Mouse (Mus musculus) thymus, postnatal 10 days (tissue): ENCODE results near the gene Mybph.
A peak's percentile ranks its signal among the peaks of the same experiment; 100 is the strongest.

ENCODE experiments used
- DNase-seq, 2 experiments: peaks; one replicate each; pipeline ENCODE4 v3.0.0; 2021; ENCODE audit warnings: low spot score in 2 of 2

Mybph gene

DNA sequence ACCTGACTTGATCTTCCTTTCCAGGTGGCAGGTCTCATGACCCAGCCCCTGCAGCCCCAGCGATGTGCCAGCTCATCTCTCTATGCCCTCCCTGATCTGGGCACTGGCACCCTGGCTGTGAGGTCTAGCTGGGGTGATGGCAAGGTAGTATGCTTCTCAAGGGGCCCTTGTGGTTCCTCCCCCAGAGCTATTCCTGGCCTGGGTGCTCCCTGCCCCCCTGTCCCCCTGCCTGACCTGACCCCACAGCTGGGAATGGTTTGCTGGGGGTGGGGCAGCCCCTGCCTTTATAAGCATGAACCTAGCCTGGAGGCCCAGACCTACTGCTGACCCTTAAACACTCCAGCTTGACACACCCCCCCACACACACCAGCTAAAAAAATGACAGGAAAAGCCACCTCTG, at the start of gene Mybph:
Gene Mybph, plus strand, starts transcription at position 323 of the 400 bp plus-strand sequence.
- DNase-seq, result no peak

DNA sequence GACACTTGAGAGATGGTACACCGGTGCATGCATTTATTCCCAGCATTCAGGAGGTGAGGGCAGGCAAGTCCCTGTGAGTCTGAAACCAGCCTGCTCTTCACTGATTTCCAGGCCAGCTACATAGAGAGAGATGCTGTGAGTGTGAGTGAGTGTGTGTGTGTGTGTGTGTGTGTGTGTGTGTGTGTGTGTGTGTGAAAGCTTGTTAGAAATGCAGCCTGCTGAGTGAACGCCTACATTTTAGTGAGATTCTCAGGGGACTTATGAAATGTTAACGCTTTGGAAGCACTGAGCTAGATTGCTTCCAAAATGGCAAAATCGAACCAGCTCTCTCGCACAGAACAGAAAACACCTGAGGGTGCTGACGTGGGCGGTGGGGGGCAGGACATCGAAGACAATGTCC, 47.2 kb upstream of the Mybph start:
- no peak for DNase-seq

DNA sequence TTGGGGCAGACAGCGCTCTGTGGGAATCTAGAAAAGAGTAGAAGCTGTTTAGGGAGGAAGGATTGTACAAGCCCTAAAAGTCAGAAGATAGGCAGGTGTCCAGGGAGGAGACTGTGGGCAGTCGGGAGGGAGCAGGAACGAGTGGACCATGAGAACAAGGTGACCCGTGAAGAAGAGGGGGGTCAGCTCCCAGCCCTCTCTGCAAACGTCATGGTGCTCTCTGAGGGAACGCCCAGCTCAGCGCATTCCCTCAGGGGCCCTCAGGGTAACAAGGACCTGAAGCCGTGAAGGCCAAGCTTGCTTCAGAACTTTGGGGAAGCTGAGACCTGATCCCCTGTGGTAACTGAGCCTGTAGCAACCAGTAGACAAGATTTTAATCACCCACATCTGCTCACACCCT, 43.2 kb upstream of the Mybph start:
- no peak for DNase-seq

DNA sequence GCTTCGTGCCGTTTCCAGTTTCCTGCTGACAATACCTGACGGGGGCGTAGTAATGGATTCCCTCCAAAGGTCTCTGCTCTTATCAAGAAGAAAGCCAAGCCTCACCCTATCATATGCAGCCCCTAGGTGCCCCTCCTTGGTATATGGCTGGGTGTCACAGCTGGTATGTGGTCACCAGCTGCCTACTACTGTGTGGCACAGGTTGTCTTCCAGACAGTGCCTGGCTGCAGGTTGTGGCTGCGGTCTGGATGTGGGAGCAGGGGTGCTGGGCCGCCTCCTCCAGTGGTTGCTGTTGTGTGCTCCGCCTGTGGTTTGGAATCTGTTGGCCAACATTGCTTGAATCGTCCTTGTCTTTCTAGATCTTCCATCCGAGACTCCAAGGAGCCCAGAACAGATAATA, 42.5 kb upstream of the Mybph start:
- no peak for DNase-seq

DNA sequence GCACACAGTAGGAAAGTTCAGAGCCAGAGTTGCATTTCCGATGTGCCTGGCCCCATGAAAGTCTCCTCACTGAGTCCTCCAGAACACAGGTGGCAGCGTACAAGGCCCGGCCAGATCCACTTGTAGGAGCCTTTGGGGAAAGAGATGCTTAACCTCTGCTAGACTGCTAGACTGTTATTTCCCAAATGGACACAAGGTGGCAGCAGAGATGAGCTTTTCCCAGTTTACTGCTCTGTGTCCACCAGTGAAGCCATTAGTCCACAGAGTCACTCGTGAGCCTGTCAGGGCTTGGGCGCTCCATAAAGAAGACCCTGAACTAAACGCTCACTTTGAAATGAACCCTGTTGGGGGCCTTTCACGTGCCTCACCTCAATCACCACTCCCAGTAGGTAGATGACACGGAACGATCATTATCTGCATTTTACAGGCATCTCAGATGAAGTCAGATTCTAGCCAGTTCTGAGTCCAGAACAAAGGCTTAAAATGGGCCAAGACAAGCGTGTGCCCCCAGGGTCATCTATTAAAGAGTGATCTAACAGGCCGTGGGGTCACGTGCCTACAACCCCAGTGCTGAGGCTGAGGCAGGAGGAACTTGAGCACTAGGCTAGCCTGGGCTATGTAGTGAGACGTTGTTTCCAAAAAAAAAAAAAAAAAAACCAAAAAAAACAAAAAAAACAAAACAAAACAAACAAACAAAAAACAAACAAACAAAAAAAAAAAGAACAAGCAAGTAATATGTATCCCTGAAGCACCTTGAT, 41.4 kb upstream of the Mybph start:
- peak; percentile 31 to 71 for DNase-seq

DNA sequence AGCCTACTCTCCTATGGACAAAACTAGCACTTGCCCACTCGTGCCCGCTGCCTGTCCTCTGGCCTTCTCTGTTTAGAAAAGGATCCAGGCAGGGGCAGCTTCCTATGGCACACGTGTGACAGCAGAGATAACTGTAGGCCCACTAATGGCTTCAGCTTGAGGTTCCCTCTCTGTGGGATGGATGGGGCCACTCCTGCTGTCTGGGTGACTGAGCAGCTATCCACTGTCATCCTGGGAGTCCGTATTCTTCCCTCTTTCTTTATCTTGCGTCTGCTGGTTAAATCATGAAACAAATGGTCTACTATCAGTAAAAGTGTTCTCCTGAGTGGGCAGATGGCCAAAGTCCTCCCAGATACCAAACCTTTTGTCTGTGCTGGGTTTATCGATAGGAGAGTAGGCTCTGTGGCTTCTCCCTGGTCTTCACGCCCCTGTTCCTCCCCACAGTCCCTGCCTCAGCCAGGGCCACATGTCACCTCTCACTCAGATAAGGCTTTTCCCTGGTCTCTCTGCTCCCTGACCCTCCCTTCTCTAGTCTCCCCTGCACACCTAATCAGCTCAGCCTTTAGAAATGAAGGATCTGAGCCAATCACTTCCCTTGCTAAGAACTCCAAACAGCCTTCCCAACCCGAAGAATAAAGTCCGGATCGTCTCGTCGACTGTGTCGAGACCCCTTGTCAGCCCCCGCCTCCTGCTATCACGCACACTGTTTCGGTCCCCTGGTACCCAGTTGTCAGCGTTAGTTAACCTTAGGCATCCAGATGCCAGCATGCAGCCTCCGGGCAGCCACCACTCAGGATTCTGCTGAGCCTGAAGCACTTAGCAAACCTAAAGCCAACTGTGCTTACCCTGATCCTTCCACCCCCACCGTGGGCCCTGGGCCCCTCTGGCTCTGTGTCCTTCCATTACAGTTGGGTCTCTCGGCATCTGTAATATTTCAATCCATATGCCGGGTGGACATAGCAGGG, 40.3 kb upstream of the Mybph start:
- no peak for DNase-seq

DNA sequence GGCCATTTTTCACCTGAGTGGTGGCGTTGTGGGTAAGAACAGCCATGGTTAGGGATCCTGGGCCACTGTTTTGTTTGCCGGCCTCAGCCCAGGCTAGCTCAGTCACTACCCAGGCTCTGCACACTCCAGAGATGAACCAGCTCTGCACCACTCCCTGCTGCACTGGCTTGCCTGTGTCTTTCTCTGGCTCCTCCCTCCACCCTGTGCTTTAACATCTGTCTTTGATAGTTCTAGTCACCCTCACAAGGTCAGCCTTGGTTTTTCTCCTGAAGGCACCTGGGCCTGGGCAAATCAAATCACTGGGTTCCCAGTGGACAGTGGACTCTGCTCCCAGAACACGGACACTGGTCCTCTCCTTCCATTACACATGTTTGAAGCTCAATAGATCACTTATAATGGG, 39.1 kb upstream of the Mybph start:
- DNase-seq, result no peak

DNA sequence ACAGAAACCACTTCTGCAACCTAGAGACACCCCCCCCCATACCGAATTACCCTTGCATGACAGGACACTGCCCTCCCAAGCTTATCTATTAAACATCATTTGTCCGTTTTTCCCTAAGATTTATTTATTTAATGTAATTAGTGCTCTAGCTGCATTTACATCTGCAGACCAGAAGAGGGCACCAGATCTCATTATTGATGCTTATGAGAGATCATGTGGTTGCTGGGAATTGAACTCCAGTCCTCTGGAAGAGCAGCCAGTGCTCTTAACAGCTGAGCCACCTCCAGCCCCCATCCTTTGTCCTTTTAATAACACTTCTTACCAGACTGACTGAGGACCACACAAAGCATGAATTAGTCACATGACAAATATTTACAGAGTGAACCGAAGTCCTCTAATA, 38.6 kb upstream of the Mybph start:
- DNase-seq, result no peak

DNA sequence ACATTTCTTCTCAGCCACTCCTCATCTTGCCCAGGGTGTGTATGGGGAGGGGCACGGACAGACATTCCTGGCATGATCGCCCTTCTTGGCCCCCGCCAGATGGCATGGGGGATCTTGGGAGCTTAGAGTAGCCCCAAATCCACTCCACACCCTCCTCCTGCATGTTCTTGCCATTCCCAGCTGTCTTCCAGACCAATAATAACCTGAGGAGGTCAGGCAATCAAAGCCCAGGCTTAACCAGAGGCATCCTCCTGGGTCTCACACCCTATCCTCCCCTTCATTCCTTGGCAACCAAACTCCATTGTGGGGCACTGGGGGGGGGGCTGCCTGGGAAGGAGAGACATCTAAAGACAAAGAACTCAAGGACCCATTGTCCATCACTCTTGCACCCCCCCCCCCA, 32.8 kb upstream of the Mybph start:
- no peak for DNase-seq

DNA sequence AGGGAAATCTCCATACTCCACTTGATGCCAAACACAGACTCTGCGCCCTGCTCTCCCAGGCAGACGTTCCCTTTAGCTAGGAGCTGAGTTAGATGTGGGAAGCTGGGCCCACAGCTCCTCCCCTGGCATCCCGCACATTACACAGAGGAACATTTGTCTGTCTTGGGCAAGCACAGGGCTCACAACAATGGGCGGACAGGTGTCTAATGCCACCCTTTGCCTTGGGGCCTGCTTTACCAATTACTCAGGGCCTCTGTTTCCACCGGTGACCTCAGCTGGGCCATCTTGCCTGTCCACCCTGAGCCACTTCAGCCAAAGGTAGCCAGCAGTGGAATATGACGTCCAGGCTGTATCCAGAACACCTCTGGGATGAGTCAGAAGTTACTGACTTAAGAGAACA, 31.8 kb upstream of the Mybph start:
- no peak for DNase-seq

DNA sequence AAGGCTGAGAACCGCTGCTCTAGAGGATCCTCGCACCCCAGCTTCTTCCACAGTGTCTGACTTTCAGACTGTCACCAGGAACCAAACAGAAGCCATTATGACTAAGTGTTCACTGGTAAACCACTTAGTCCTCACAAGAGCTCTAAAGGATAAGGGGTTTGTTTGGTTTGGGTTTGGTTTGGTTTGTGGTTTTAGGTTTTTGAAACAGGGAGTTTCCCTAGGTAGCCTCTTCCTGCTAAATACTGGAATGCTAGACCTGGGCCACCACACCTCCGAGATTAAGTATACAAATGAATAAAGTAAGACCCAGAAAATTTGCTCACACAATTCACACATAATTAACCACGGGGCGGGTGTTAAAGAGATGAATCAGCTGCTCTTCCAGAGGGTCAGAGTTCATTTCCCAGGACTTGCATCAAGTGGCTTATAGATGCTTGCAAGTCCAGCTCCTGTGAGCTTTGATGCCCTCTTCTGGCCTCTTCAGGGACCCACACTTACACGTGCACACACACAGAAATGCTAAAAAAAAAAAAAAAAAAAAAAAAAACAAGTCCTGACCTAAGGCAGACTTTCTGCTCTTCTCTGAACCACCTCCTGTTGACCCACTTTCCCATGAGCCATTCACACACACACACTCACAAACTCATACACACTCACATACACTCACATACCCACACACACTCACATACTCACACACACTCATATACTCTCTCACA, 30.6 kb upstream of the Mybph start:
- DNase-seq, result no peak

DNA sequence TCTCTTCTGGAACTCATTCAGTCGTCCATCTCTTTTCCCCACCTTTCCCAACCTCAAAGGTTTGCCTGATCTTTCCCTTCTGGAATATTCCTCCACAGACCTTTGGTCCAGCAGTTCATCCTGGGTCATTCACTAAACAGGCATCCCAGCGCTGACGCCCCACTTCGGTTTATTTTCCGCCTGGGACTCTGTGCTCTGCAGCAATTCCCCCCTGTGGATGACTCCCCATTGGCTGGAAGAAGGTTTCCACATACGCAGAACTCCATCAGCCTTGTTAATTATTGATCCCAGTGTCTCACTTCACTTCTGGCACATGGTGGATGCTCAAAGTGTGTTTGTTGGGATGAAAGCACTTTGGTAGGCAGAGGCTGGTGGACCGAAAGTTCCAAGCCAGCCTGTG, 29.8 kb upstream of the Mybph start:
- no peak for DNase-seq

DNA sequence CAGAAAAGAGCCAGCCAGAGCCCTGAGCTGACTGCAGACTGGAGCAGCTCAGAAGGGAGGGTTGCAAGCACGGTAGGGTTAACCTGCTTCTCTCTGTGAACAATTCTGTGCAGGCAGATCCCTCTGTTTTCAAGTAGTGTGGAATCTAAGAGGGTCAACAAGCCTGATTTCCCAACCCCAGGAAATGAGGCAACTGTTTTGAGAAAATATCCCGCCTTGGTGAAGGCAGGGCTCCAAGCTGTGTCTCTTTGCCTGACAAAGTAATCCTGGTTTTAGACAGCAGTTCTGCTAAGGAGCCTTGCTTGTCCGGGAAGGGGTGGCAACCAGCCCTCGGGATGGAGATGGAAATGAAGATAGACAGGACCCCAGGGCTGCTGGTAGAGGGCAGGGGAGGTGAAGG, 28.8 kb upstream of the Mybph start:
- no peak for DNase-seq

DNA sequence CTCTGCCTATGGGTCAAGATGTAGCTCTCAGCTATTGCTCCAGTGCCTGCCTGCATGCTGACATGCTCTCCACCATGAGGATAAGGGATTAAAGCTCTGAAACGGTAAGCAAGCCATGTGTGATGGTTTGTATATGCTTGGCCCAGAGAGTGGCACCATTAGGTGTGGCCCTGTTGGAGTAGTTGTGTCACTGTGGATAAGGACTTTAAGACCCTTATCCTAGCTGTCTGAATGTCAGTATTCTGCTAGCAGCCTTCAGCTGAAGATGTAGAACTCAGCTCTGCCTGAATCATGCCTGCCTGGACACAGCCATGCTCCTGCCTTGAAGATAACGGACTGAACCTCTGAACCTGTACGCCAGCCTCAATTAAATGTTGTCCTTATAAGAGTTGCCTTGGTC, 26.7 kb upstream of the Mybph start:
- no peak for DNase-seq

DNA sequence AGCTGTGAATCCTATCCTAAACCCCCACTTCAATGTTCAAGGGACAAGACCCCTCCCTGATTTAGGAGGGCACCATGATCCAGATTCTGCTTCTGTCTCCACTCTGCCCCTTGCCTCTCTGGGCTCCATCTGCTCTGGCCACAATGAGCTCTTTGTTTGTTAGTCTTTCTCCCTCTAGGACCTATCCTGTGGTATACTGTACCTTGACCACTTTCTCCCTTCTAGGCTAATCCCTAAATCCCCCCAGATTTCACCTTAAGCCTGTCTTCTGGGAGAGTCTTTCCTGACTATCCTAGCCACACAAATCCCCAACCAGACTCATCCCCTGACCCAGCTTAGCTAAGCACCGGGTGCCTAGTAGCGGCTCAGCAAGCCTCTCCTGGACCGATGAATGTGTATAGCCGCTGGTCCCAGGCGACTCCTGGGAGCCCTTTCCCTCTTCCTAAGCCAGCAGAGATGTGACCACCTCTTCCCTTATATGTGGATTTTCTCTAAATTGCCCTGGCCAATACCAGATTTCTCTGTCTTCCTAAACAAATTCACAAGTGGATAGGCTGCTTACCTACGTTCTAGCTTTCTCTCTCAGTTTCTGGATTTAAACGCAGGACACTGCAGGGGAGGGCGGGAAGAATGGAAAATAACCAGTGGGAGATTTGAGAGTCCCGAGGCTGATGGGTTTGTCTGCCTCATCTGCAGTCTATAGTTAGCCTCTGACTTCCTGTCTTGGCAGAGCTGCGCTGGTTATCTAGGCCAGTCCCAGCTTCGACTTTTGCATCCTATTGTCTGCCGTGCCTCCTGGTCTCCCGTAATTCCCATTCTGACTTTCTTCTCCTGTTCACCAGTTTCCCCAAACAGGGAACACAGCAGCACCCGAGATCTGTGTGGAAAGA, 25.6 kb upstream of the Mybph start:
- no peak for DNase-seq

DNA sequence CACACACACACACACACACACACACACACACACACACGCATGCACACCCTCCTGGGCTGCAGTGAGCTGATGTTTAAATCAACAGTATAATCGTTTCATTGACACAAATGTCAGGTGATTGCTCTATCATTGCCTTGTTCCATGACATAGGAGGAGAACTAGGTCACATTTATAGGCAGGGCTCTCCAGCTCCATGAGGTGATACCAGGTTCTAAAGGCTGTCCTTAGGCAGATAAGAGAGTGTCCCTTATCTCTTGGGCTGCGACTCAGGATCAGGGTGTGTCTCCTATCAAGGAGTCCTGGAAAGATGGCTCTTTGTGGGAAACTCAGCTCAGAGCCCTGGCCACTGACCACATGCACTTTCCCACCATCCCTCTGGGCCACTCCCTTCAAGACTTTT, 24.7 kb upstream of the Mybph start:
- no peak for DNase-seq

DNA sequence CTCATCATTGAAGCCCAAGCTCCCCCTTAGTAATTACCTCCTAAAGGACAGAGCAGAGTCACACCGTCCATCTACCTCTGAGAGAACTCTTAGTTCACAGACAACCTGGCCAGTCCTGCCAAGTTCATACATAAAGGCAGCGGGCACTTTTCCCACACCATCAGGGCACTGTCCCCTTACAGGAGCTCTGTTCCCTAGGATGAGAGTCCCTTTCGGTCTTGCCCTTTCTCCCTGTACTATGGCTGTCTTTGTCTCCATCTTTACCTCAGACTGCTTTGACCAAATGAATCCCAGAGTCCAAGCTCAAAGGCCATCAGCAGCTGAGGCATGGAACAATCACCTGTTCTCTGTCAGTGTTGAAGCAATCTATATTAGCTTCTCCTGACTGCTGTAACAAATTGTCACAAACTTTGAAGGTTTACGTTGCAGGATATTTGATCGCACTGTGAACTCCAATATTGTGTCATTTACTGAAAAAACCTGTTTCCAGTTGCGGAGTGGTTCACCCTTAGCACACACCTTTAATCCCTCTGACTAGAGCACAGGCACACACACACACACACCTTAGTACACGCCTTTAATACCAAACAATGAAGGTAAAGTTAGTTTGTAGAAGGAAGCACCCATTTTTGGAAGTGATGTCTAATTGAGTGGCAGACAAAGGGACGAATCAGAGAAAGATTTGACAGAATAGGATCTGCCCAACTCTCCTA, 24.1 kb upstream of the Mybph start:
- no peak for DNase-seq

DNA sequence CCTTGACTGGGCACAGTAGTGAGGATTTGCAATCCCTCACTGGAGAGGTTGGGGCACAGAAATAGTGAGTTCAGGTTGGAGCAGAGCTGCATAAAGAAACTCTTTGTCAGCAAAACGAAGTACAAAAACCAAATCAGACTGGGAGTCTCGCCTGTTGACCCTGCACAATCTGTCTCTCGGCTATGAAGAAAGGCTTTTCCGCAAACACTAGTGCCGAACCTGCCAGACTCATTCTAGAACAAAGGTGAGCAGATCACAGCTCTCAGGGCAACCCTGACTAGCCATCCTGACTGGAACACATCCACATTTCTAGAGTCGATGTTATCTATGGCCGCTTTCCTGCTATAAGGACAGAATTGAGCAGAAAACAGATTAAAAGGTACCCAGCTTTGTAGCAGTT, 20.2 kb upstream of the Mybph start:
- DNase-seq, result no peak

DNA sequence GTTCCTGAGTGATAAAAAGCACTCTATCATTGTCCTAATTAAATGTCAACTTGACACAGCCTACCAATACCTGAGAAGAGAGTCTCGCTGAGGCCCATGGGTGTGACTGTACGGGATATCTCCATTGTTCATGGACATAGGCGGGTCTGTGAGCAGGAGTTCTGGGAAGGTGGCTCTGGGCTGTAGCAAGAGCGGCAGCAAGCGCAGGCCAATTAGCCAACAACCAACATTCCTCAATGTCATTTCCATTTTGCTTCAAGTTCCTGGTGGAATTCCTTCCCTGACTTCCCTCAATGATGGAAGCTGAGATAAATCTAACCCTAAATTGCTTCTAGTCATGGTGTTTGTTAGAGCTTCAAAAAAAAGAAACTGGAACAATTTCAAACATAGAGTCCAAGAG, 15.3 kb upstream of the Mybph start:
- DNase-seq, result no peak

DNA sequence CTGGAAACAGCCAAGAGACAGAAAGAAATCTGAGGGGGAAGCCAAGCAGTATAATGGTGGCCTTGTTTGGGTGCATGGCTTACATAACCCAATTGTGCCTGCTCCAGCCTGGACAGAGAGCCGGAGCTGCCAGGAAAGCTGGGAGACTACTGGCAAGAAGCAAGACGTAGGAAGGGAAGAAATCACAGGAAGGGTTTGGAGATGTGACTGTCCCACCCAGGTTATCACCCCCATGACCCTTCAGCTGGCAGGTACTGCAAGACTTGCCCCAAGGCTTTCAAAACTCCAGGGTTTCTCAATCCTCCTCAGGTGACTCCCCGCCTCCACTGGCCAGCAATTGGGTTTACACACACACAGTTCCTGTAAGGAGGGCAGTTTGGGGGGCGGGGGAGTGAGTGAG, 11.2 kb upstream of the Mybph start, which contains the start of gene Chil1:
Gene Chil1, plus strand, starts transcription at position 152 of the 400 bp plus-strand sequence.
- DNase-seq, result no peak

DNA sequence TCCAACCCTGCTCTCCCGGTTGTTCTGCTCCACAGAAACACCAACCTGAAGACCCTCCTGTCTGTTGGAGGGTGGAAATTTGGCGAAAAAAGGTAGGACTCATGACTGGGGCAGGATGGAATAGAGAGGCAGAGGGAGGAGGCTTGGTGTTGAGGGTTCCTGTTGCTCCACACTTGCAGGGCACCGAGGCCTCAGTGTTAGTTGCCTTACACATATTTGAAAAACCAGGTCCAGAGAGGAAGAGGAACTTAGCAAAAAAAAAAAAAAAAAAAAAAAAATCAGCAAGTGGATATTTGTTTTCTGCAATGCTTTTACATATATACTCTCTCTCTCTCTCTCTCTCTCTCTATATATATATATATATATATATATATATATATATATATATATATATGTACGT, 9.2 kb upstream of the Mybph start:
- no peak for DNase-seq
